Mouse (Mus musculus): ENCODE measurements around the gene Hoxd9.

The Hoxd9 gene

DNA sequence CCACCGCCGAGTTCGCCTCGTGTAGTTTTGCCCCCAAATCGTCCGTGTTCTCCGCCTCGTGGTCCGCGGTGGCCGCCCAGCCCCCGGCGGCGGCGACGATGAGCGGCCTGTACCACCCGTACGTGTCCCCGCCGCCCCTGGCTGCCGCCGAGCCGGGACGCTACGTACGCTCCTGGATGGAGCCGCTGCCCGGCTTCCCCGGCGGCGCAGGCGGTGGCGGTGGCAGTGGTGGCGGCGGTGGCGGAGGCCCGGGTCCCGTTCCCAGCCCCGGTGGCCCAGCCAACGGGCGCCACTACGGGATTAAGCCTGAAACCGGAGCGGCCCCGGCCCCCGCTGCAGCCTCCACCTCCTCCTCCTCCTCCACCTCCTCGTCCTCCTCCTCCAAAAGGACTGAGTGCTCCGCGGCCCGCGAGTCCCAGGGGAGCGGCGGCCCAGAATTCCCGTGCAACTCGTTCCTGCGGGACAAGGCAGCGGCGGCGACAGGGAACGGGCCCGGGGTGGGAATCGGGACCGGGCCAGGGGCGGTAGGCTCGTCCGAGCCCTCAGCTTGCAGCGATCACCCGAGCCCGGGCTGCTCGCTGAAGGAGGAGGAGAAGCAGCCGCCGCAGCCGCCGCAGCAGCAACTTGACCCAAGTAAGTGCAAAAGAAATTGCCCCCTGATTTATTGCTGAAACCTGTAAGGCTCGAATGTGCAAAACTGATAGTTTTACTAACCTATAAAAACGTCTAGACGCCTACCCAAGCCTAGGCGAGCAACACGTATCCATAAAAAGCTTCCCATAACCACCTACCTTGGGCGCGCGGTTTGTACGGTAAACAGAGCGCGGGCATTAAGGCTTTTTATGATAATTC, 900 bp downstream of the Hoxd9 start:
- DNase-seq (ENCODE audit: low spot score): no peak

DNA sequence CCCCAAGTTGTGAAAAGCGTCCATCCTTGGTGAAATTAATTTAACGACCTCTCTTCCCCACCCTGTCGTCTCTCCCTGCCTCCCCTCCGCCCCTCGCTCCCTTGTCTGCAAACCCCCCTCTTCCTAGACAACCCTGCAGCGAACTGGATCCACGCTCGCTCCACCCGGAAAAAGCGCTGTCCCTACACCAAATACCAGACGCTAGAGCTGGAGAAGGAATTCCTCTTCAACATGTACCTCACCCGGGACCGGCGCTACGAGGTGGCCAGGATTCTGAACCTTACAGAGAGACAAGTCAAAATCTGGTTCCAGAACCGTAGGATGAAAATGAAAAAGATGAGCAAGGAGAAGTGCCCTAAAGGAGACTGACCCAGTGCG, 1.5 kb downstream of the Hoxd9 start:
- DNase-seq (ENCODE audit: low spot score): no peak

DNA sequence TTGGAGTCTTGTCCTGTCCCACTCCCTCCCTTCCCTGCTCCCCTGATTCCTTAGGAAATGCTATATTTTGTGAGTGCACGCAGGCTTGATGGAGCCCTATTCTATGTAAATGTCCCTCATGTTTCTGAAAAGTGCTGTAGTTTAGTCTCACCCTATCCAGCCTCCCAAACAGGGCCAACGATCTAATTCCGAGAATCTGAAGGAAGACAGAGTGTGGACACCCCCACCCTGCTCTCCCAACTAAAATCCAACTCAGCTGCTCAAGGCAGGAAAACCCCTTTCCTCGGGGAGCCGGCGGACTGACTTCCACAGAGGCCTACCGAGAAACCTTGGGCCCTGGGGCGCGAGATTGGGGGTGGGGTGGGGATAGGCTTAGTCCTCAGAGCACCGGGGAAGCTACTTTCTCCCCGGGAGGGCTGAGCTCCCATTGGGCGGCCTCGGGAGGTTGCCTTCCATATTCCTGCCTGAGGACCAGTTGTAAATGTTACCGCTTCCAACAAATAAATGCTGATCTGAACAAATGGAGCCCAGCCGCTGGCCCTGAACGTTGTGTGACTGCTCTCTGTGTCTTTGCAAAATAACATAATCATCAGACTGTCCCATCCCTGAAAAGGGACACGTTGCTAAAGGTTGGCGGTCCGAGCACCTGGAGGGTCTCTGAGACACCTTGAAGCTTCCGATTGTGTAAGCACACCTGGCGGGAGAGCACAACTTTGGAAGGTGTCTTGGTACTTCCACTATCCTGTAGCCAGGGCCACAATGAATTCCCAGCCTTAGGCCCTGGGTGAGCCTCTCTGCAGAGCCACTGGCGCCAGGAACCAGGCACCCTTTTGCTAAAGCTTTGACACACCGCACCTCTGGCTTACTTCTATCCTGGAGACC, 2.4 kb downstream of the Hoxd9 start:
- no peak for DNase-seq (ENCODE audit: low spot score)

DNA sequence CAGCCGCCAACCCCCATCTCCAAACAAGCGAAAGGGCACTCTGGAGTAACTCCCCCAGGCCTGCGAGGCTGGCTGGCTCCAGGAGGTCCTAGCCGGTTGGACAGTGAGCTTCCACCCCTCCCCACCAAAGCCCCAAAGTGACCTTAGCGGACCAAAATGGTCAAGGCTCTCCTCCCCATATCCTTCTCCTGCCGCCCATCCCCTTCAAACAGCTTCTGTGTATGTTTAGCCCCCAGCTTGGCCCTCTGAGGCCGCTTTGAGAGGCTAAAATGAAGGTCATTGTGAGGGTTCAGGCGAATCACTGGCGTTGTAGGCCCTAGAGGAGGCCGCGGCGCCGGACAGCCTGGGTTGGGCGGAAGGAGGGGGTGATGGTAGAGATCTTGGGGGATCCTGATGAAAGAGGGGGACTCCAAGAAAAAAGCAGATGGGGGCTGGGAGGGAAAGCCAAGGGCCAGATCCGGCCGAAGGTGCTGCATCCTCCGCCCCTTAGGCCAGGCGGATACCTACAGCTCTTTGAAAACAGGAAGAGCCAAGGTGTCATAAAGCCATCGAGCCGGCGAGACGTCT, 3.1 kb downstream of the Hoxd9 start:
- DNase-seq (ENCODE audit: low spot score): no peak

DNA sequence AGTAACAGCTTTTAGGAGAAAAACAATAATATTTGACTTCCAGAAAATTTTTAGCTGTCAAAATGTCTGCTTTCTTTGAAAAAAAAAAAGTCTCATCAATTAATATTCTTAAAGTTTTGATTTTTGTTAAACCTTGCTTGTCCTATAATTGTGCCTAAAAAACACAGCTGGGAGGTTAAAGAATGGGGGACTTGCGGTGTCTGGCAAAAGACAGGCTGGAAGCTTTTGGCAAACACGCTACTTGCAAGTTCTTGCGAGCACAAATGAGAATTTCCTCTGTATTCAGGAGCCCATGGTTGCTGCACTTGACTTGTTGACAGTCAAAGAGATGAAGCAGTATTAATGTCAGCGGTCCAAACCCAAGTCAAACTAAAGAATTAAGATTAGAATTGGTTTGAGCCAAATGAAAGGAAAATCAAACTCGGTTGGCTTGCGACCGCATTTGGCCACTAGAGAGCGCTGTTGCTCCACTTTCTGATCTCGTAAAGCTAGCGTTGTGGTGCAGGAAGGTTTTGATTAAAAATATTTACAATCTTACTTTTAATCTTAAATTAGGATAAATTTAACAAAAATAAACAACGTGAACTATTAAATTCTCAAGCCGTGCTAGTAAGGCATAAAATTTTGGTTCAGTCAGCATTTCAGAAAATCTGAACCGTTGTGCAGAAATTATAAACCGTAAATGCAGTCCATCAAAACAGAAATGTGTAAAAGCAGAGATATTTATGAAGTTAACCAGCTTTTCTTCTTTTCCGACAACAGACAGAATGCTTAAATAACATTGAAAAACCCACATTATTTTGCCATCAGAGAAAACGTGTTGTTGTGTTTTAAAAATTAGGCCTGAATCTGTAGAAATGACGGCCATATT, 4.7 kb downstream of the Hoxd9 start:
- DNase-seq (ENCODE audit: low spot score): no peak

DNA sequence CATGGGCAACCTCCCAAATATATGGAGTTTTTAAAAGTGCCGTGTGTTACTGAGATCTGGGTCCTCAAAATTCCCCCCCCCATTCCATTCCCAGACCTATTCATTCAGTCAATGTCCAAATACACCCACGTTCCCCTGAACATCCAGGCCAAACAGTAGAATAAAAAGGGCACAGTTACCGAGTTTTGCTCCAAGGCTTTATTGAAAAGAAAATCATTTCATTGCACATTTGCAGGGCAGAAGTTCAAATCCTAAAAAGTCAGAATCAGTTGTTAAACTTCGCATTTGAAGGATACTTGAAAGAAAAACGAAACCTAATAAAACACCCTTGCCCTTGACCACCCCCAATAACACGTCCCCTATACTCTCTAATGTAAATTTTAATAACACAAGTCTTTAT, 5.3 kb downstream of the Hoxd9 start:
- no peak for DNase-seq (ENCODE audit: low spot score)

DNA sequence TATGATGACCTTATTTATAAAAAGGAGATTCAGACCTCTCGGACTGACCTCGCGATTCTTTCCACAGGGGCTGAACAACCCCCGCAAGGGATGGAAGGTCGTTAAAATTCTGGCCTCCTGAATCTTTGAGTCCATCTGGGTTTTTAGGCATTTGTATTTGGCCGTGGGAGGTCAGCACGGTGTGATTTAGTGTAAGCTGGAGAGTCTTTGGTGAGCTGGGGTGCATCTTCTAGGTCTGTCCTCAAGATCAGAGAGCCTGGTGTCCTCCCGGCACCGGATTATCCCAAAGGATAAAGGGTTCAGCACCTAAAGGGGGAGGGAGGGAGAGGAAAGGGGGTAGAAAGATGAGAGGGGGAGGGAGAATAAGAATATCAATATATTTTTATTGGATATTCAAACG, 5.8 kb downstream of the Hoxd9 start:
- no peak for DNase-seq (ENCODE audit: low spot score)

DNA sequence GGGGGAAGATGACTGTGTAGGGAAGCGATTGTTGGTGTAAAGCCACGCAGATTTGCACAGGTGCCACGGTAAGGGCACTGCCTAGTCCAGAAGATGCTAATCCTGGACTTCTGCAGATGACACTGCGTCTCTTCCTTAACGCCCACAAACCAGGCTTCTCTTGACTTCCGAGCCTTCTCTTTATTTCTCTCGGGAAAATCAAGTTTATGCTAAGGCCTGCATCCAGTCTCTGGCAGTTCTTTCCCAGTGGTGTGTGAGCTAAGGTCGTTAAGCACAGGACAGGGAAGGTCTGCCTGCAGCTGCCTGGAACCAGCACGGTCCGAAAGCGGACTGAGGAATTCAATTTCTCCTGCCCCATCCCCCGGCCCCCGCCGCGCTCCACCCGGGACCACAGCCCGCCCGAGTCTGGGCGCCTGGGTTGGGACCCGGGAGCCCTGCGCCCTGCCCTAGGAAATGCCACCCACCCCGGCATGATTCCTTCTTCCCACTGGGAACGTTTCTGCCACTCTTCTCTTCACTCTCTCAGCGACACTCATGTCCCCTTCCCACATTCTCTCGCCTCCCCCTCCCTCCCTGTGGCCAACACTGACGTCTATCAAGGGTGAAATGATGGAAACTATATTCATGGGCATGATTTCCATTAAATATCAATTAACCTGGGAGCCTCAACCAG, 6.3 kb downstream of the Hoxd9 start:
- no peak for DNase-seq (ENCODE audit: low spot score)

DNA sequence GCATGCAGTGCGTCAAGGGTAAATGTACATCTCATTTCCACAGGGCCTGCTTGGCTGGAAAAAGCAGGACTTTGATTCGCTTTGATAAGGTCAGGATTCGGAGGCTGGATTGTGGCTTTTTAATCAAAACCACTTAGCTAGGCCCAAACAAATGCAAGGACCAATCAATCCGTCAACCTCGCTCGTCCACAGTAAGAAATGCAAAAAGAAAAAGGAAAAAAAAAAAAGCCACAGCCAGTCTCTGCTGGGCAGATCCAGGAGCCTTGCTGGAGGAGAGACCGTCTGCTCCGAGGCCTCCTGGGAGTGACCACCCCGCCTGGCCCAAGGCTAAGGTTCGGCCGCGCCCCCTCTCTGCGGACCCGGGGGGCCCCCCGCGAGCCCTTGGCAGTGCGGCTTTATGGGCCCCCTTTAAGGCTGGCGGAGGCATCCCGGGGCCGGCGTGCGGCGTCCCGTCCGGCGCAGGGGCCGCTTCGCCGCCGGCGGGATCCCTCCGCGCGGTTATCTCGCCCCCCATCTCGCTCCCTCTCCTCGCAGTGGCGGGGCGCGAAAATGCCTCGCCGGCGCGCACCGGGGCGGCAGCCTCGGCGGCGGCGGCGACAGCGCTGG, 7.0 kb downstream of the Hoxd9 start, which contains the start of gene Hoxd8:
Hoxd8 (plus strand) TSS at position 223 of the 606 bp plus-strand sequence.
- peak; percentile 54 for DNase-seq (ENCODE audit: low spot score)

DNA sequence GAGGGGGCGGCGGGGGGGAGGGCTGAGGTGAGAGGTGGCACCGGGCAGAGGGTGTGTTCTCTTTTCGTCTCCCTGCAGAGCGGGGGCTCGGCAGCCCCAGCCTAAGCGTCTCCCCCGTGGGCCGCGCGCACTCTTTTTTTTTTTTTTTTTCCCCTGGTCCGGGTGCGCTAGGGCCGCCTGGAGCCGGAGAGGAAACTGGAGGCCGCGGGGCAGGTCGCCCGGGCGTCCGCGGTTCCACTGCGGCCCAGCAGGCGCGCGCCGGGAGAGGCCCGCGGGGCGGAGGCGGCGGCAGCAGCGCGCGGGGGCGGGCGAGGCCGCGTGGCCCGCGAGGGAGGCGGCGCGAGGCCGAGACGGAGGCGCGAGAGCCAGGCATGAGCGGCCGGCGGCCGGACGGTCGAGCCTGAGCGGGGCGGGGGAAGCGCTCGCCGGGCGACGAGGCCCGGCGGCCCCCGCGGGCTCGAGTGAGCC, 7.5 kb downstream of the Hoxd9 start:
- DNase-seq (ENCODE audit: low spot score): no peak

DNA sequence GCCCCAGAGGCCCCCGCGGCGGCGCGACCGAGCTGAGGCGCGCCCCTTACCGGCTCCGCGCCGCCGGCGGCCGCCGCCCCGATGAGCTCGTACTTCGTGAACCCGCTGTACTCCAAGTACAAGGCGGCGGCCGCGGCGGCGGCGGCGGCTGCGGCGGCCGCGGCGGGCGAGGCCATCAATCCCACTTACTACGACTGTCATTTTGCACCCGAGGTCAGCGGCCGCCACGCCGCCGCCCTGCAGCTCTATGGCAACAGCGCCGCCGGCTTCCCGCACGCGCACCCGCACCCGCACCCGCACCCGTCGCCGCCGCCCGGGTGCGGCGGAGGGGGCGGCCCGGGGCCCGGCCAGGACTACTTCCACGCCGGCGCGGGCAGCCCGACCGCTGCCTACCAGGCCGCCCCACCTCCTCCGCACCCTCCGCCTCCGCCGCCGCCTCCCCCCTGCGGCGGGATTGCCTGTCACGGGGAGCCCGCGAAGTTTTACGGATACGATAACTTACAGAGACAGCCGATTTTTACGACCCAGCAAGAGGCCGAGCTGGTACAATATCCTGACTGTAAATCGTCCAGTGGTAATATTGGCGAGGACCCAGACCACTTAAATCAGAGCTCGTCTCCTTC, 8.1 kb downstream of the Hoxd9 start:
- no peak for DNase-seq (ENCODE audit: low spot score)

DNA sequence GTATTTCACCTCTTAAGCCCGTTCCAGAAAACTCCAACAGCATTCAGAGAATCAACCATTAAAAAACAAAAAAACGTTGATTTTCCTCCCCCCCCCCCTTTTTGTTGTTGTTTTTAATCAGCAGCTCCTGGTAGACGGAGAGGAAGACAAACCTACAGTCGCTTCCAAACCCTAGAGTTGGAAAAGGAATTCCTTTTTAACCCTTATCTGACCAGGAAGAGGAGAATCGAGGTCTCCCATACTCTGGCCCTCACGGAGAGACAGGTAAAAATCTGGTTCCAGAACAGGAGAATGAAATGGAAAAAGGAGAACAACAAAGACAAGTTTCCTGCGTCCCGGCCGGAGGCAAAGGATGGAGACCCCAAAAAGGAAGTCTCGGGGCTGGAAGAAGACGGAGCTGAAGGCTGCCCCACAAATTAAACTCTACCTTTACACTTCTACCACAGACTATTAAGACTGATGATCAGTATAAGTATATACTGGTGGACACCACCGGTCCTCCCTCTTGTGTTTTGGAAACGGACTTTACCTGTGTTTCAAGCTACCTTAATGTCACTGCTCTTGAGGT, 8.9 kb downstream of the Hoxd9 start:
- DNase-seq (ENCODE audit: low spot score): no peak

DNA sequence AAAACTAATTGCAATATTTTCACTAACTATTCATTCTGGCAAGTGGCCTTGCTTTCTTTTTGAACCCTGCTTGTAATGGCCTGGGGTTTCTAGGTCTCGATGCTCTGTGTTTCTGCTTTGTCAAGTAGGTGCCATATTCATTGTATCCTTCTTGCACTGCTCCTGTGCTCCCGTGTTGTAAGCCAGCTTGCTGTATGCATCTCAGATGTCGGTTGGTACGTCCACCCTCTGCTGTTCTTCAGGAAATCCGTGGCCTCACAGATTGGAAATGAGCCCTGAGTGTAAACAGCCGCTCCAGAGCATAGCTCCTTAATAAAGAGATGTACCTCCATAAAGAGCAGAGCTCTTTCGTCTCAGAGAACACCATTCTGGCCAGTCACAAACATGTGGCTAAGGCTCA, 10.1 kb downstream of the Hoxd9 start:
- no peak for DNase-seq (ENCODE audit: low spot score)

DNA sequence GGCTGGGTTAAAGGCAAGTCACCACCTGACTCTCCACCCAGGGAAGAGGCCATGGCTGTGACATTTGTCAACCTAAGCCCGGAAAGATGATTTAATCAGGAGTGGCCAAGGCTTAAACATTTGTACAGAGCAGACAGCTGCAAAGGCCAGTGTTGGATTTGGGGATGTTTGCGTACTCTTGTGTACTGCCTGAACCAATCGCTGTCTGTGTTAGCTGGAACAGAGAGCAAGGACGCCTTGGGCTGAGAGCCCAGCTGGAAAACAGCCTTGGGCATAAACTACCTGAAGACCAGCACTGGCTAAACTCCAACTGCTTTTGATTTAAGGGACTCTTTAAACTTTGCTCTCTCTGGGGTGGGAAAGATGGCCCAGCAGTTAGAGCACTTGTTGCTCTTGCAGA, 11.1 kb downstream of the Hoxd9 start:
- DNase-seq (ENCODE audit: low spot score): no peak

DNA sequence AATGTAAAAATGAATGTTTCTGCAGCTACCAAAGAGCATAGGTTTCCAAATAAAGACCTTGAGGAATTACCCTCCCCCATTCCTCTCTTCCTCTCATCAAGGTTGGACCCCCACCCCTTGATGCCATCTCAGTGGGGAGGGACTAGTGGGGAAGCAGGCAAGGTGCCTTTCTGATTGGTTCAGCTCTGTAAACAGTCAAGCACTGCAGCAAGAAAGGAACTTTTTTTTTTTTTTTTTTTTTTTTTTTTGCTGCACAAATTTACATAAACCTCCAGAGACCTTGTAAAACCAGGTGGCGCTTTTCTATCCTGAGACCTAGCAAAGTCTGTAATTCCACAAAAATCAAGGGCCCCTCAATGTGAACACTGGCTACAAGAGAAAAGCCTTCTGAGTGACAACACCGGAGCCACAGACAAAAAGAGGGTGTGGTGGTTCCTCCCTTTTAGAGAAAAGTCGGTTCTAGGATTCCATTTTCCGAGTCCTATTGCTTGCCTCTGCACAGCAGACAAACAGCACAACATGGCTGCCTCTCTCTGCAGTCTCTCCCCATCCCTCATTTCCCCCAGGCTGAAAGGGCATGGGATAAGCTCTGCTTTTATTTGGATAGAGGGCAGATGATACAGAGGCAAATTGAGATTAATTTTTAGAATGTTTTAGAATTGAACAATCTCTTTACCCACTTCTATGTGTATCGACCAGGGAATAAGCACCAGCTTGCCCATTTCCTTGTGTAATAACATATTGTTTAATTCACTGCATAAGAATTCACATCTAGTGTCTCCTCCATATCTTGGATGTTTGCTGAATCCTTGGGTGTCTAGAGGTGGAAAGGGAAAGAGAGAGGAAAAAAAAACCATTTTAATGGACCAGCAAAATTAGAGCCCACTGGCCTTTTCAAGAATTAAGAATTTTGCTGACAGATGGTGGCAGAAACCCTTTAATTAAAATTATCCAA, 12.2 kb downstream of the Hoxd9 start:
- no peak for DNase-seq (ENCODE audit: low spot score)

DNA sequence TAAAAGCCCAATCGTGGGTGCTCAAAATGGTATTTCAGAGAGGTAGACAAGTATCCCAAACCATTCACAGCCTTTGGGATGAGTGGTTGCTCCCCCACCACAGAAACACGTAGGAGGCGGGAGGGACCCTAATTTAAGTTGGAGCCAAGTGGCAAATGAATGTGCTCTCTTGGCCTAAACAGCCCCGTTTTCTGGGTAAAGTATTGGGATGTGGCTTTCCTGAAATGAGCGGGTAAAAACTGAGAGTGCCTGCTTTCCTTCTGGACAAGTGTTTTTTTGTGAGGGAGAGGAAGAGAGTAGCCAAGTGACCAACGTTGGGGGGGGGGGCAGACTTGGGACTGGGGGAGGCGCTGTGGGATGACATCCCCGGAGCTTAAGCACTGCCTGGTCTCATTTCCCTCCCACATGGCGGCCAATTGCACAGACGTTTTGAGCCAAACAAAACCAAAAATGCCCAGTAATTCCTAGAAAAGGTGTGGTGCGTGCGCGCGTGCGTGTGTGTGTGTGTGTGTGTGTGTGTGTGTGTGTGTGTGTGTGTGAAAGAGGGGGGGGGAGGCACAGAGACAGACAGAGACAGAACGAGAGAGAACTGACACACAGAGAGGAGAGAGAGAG, 13.5 kb downstream of the Hoxd9 start:
- no peak for DNase-seq (ENCODE audit: low spot score)

DNA sequence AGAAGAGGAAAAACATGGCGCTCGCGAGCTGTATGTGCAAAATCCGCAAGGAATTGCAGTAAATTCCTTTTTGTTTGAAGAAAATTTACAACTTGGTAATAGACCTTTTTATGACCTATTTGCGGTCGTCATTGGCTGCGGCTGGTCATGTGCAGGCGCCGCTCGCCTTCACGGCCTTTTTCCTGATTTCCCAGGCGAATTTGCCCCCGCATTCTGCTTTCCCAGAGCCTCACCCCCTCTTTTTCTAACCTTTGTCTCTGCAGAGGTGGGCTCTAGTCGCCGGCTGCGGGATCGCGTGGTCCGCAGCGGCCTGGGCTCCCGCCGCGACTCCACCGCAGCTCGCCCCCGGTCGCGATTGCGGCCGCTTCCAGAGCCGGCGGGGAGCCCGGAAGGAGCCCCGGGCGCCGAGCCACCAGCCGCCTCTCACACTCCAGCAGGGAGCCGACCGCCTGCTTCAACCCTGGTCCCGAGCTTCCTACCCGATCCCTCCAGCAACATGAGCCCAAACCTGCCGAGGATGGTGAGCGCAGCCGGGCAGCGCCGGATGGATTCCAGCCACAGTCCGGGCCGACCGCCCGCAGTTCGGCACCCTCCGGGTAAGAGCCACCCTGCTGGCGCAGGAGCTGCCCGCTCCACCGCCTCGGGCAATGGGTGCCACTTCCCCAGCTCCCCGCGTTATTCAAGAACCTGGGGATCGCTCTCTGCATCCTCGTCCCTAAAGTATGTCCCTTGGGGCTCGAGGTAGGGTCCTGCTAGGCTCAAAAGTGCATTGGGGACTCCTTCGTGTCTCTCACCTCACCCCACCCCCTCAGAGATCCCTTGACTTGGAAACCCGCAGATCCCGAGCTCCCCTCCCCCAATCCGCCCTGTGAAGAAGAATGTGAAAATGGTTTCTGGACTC, 14.4 kb downstream of the Hoxd9 start, which contains the start of the genes Hoxd3 and Hoxd4:
Hoxd3 (plus strand) TSS at position 207 of the 901 bp plus-strand sequence.
Hoxd4 (plus strand) TSS at position 209 of the 901 bp plus-strand sequence.
- no peak for DNase-seq (ENCODE audit: low spot score)

All from urinary bladder, postnatal 10 days (tissue).